Mouse (Mus musculus): ENCODE results near the gene 1700025G04Rik.

GRCm38 (mm10) chr1:152026762-152027161, 63.2 kb downstream of the 1700025G04Rik start:
- TF ChIP-seq CTCF (IDR thresholded peaks at IDR 0.05; ENCODE audit: low read depth) = no peak
- no peak for TF ChIP-seq EP300 (IDR thresholded peaks at IDR 0.05; ENCODE audit: low read depth)
